Mouse (Mus musculus): ENCODE measurements around the gene Ube2c. TPM values are rescaled to one million over a fixed set of nuclear protein-coding genes. Genes with fewer than 3 reads are reported as not detected.
A peak's percentile ranks its signal among the peaks of the same experiment; 100 is the strongest.

Ube2c gene
- polyA plus RNA-seq, 1 experiment from 2014 or later: 42.8 TPM

GRCm38 (mm10) chr2:164779481-164780086 is 9.9 kb downstream of the Ube2c start, which contains the start of gene Tnnc2:
Gene Tnnc2, minus strand, starts transcription at chr2:164779967.
- 68% methylated on average over 8 of the region's 8 CpGs for WGBS
- peaks cover 3% of the 10 kb centered on the region; the same call in 1 of the 2 replicates for H3K27me3 ChIP-seq (replicated peaks)
- no peak for ATAC-seq (ENCODE audit: low FRiP score)

GRCm38 (mm10) chr2:164781876-164782275 is 12.2 kb downstream of the Ube2c start:
- 71% methylated on average over 4 of the region's 4 CpGs for WGBS
- Histone ChIP-seq H3K4me2 (no peak overlapping the region), H3K36me3 (no peaks in the 10 kb centered on the region), H3K4me1 (peaks cover 18% of the 10 kb centered on the region), H3K27me3 (replicated peaks) (peaks cover 3% of the 10 kb centered on the region; the same call in 1 of the 2 replicates), H3K9me3 (replicated peaks) (no peaks in the 10 kb centered on the region), H3K9ac (replicated peaks) (no peak overlapping the region), H3K4me3 (replicated peaks) (no peak overlapping the region), H3K27ac (replicated peaks) (no peak overlapping the region)
- ATAC-seq (ENCODE audit: low FRiP score): no peak

More at GRCm38 (mm10) chr2:164779481-164780086, 9.9 kb downstream of the Ube2c start, which contains the start of gene Tnnc2:
- Histone ChIP-seq H3K27ac (replicated peaks) (no peak within 1 kb of the TSS), H3K4me2 (no peak within 1 kb of the TSS), H3K9ac (replicated peaks) (no peak within 1 kb of the TSS), H3K4me3 (replicated peaks) (no peak within 1 kb of the TSS), H3K9me3 (replicated peaks) (no peaks in the 10 kb centered on the region), H3K4me1 (peaks cover 2% of the 10 kb centered on the region), H3K36me3 (no peaks in the 10 kb centered on the region)

GRCm38 (mm10) chr2:164783926-164784581 is 14.4 kb downstream of the Ube2c start:
- no peak overlapping the region for H3K4me3 ChIP-seq (replicated peaks)
- H3K9ac ChIP-seq (replicated peaks): no peak overlapping the region
- no peak for ATAC-seq (ENCODE audit: low FRiP score)
- no peaks in the 10 kb centered on the region for H3K9me3 ChIP-seq (replicated peaks)
- 81% methylated on average over 7 of the region's 7 CpGs for WGBS
- H3K27ac ChIP-seq (replicated peaks): no peak overlapping the region
- H3K36me3 ChIP-seq: peaks cover 3% of the 10 kb centered on the region; the same call in 1 of the 2 replicates
- 0 out of 2 replicates have a peak, but pooled peaks cover 3% of the 10 kb centered on the region for H3K27me3 ChIP-seq (replicated peaks)
- H3K4me1 ChIP-seq: peaks cover 35% of the 10 kb centered on the region
- H3K4me2 ChIP-seq: no peak overlapping the region

- Histone ChIP-seq H3K4me2 (peak overlapping the region; percentile 93), H3K4me1 (peaks cover 35% of the 10 kb centered on the region), H3K9ac (replicated peaks) (peak overlapping the region; percentile 81), H3K27me3 (replicated peaks) (0 out of 2 replicates have a peak, but pooled peaks cover 2% of the 10 kb centered on the region), H3K9me3 (replicated peaks) (no peaks in the 10 kb centered on the region), H3K27ac (replicated peaks) (peak overlapping the region; percentile 81), H3K4me3 (replicated peaks) (peak overlapping the region; percentile 75), H3K36me3 (peaks cover 6% of the 10 kb centered on the region; the same call in 1 of the 2 replicates)
- no peak for ATAC-seq (ENCODE audit: low FRiP score)
- 8% methylated on average over 7 of the region's 7 CpGs for WGBS
Observed at GRCm38 (mm10) chr2:164784869-164785420, 15.2 kb downstream of the Ube2c start.

- Histone ChIP-seq H3K4me2 (peak within 1 kb of the TSS; percentile 93), H3K9ac (replicated peaks) (peak within 1 kb of the TSS; percentile 81), H3K4me3 (replicated peaks) (peak within 1 kb of the TSS; percentile 75), H3K9me3 (replicated peaks) (no peaks in the 10 kb centered on the region), H3K27me3 (replicated peaks) (no peaks in the 10 kb centered on the region), H3K27ac (replicated peaks) (peak within 1 kb of the TSS; percentile 81), H3K4me1 (peaks cover 35% of the 10 kb centered on the region), H3K36me3 (peaks cover 6% of the 10 kb centered on the region; the same call in 1 of the 2 replicates)
- ATAC-seq (ENCODE audit: low FRiP score): peak; percentile 92
- WGBS: under 1% methylated on average over 72 of the region's 89 CpGs
Observed at GRCm38 (mm10) chr2:164785481-164786387, 16.0 kb downstream of the Ube2c start, which contains the start of gene Snx21. Gene Snx21, plus strand, starts transcription at chr2:164785823.

- H3K36me3 ChIP-seq: peaks cover 12% of the 10 kb centered on the region
- H3K9ac ChIP-seq (replicated peaks): peak overlapping the region; percentile 81
- H3K27me3 ChIP-seq (replicated peaks): no peaks in the 10 kb centered on the region
- no peaks in the 10 kb centered on the region for H3K9me3 ChIP-seq (replicated peaks)
- 11% methylated on average over 15 of the region's 15 CpGs for WGBS
- H3K27ac ChIP-seq (replicated peaks): peak overlapping the region; percentile 81
- H3K4me3 ChIP-seq (replicated peaks): peak overlapping the region; percentile 75
- H3K4me2 ChIP-seq: peak overlapping the region; percentile 93
- H3K4me1 ChIP-seq: peaks cover 35% of the 10 kb centered on the region
- peak; percentile 30; the same call in 1 of the 2 replicates for ATAC-seq (ENCODE audit: low FRiP score)
Observed at GRCm38 (mm10) chr2:164786388-164786885, 16.7 kb downstream of the Ube2c start.

GRCm38 (mm10) chr2:164787032-164787431 is 17.3 kb downstream of the Ube2c start:
- H3K9me3 ChIP-seq (replicated peaks): no peaks in the 10 kb centered on the region
- 86% methylated on average over 3 of the region's 3 CpGs for WGBS
- no peak for ATAC-seq (ENCODE audit: low FRiP score)
- H3K9ac ChIP-seq (replicated peaks): no peak overlapping the region
- no peaks in the 10 kb centered on the region for H3K27me3 ChIP-seq (replicated peaks)
- H3K4me1 ChIP-seq: peaks cover 35% of the 10 kb centered on the region
- H3K4me3 ChIP-seq (replicated peaks): peak overlapping the region; percentile 75
- peaks cover 18% of the 10 kb centered on the region for H3K36me3 ChIP-seq
- H3K27ac ChIP-seq (replicated peaks): no peak overlapping the region; the same call in 1 of the 2 replicates
- H3K4me2 ChIP-seq: peak overlapping the region; percentile 93

- H3K4me3 ChIP-seq (replicated peaks): no peak overlapping the region
- H3K9ac ChIP-seq (replicated peaks): no peak overlapping the region
- WGBS: 79% methylated on average over 10 of the region's 10 CpGs
- ATAC-seq (ENCODE audit: low FRiP score): no peak
- H3K27me3 ChIP-seq (replicated peaks): no peaks in the 10 kb centered on the region
- no peaks in the 10 kb centered on the region for H3K9me3 ChIP-seq (replicated peaks)
- H3K4me1 ChIP-seq: peaks cover 35% of the 10 kb centered on the region
- peaks cover 25% of the 10 kb centered on the region for H3K36me3 ChIP-seq
- peak overlapping the region; percentile 26 for H3K4me2 ChIP-seq
- H3K27ac ChIP-seq (replicated peaks): no peak overlapping the region
Observed at GRCm38 (mm10) chr2:164787779-164788178, 18.1 kb downstream of the Ube2c start.

- Histone ChIP-seq H3K4me3 (replicated peaks) (no peak overlapping the region), H3K9me3 (replicated peaks) (no peaks in the 10 kb centered on the region), H3K4me2 (peak overlapping the region; percentile 5; the same call in 1 of the 2 replicates), H3K27ac (replicated peaks) (no peak overlapping the region), H3K36me3 (peaks cover 31% of the 10 kb centered on the region), H3K27me3 (replicated peaks) (no peaks in the 10 kb centered on the region), H3K9ac (replicated peaks) (0 out of 2 replicates have a peak overlapping the region, but pooled peaks have one; percentile 10), H3K4me1 (peaks cover 35% of the 10 kb centered on the region)
- WGBS: 72% methylated on average over 4 of the region's 4 CpGs
- ATAC-seq (ENCODE audit: low FRiP score): no peak
Observed at GRCm38 (mm10) chr2:164788411-164788810, 18.7 kb downstream of the Ube2c start.

- WGBS: 90% methylated on average over 4 of the region's 4 CpGs
- no peak overlapping the region for H3K9ac ChIP-seq (replicated peaks)
- peaks cover 37% of the 10 kb centered on the region for H3K36me3 ChIP-seq
Observed at GRCm38 (mm10) chr2:164790451-164790850, 20.8 kb downstream of the Ube2c start.

More at GRCm38 (mm10) chr2:164790451-164790850, 20.8 kb downstream of the Ube2c start:
- ATAC-seq (ENCODE audit: low FRiP score): no peak
- H3K4me1 ChIP-seq: peaks cover 24% of the 10 kb centered on the region
- no peak overlapping the region for H3K4me2 ChIP-seq
- no peaks in the 10 kb centered on the region for H3K27me3 ChIP-seq (replicated peaks)
- H3K4me3 ChIP-seq (replicated peaks): no peak overlapping the region
- H3K27ac ChIP-seq (replicated peaks): no peak overlapping the region
- no peaks in the 10 kb centered on the region for H3K9me3 ChIP-seq (replicated peaks)

All from neural tube, embryonic 15.5 days (tissue).